Mouse (Mus musculus) hindbrain, postnatal 0 days (tissue): ENCODE results near the gene Slamf9. TPM values are rescaled to one million over a fixed set of nuclear protein-coding genes. Genes with fewer than 3 reads are reported as not detected.
A peak's percentile ranks its signal among the peaks of the same experiment; 100 is the strongest.

Experiments used
- ATAC-seq: fragments of 200-750 bp; cut with Nextera tagmentation; 2 replicates; pipeline ENCODE4 v1.8.0; 2017; ENCODE audit warnings: mild to moderate bottlenecking, moderate TSS enrichment, moderate library complexity
- DNase-seq: peaks from one replicate; pipeline ENCODE4 v3.0.0-alpha.2; 2015; ENCODE audit warnings: low spot score
- H3K27ac ChIP-seq: fragments of 300-500 bp; sonication (generic); 2 replicates; pipeline ENCODE4 v1.5.1; 2014; ENCODE audit warnings: mild to moderate bottlenecking
- H3K27me3 ChIP-seq: fragments of 300-500 bp; sonication (generic); 2 replicates; pipeline ENCODE4 v1.6.1; 2014; ENCODE audit warnings: low read length, mixed read lengths; ENCODE audit not compliant: insufficient read depth
- H3K36me3 ChIP-seq: fragments of 300-500 bp; sonication (generic); 2 replicates; pipeline ENCODE4 v1.6.1; 2014; ENCODE audit warnings: low read length, mixed read lengths; ENCODE audit not compliant: insufficient read depth
- H3K4me1 ChIP-seq: fragments of 300-500 bp; sonication (generic); 2 replicates; pipeline ENCODE4 v1.6.1; 2014; ENCODE audit warnings: antibody characterized with exemption, low read length, mixed read lengths; ENCODE audit not compliant: insufficient read depth
- H3K4me2 ChIP-seq: fragments of 300-500 bp; sonication (generic); 2 replicates; pipeline ENCODE4 v1.6.1; 2014; ENCODE audit warnings: low read depth, mild to moderate bottlenecking, low read length, moderate library complexity, mixed read lengths
- H3K4me3 ChIP-seq: fragments of 300-500 bp; sonication (generic); 2 replicates; pipeline ENCODE4 v1.5.1; 2014; ENCODE audit warnings: low read length
- H3K9ac ChIP-seq: fragments of 300-500 bp; sonication (generic); replicated peaks from 2 replicates; pipeline ENCODE4 v1.6.1; 2014; ENCODE audit warnings: mild to moderate bottlenecking, low read length, moderate library complexity, mixed read lengths
- H3K9me3 ChIP-seq: fragments of 300-500 bp; sonication (generic); 2 replicates; pipeline ENCODE4 v1.6.1; 2016; ENCODE audit warnings: low read length, mixed read lengths
- CTCF ChIP-seq: IDR thresholded peaks from 2 replicates; pipeline ENCODE4 v1.5.1; 2016; ENCODE audit warnings: antibody characterized with exemption, control low read depth, low read depth
- WGBS: fragments of 180-500 bp; shearing (Covaris S2); extraction: QIAGEN DNeasy Blood & Tissue Kit; methylation state at CpG from one replicate; pipeline ENCODE4 v1.1.7; 2014; 5-methylcytosine and 5-hydroxymethylcytosine counted together
- polyA plus RNA-seq: library from polyadenylated mRNA; unstranded; fragments of >200 nt; fragmentation: Nextera tagmentation; extraction: Ambion mirVana; gene quantifications from 2 replicates; pipeline ENCODE4 v1.2.1, GENCODE M21; 2015
- total RNA-seq: library from RNA; depleted of rRNA; stranded (reverse); fragments of >200 nt; gene quantifications from 2 replicates; pipeline ENCODE4 v1.2.3, GENCODE M21; 2014; rRNA removed

Gene Slamf9
- not detected in 2 replicates for total RNA-seq
- 0.39 and 0.49 TPM in 2 replicates for polyA plus RNA-seq

DNA sequence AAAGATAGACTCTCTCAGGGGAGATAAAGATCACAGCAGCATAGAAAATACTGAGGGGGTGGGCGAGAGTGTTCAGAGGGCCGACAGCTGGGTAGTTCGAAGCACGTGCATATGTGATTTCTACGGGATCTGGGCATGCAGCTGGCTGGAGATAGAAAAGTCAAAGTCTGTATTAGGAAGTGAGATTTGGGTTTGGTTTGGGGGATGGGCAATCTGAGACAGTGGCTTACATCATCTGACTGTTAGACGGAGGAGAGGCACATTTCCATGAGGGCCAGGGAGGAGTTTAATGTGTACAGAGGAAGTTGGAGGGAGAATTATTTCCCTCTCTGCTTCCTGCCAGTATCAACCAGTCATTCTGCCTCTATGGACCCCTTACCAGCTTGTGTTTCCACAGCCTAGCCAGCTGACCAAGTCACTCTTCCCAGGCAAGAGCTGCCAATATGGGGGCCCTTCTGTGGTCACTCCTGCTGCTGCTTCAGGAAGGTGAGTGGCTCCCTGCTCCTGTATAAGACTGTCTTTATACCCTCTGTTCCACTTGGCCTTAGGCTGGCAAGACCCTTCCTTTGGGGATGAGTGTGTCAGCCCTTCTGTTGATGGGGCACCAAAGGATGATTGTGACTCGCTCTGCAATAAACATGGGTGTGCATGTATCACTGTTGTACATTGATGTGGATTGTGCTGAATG, at the start of gene Slamf9:
Gene Slamf9, plus strand, starts transcription at position 305 of the 688 bp plus-strand sequence.
- Histone ChIP-seq H3K27me3 (no peaks in the 10 kb centered on the region), H3K4me1 (no peaks in the 10 kb centered on the region), H3K4me3 (no peak within 1 kb of the TSS), H3K9ac (no peak within 1 kb of the TSS), H3K27ac (no peak within 1 kb of the TSS), H3K4me2 (no peak within 1 kb of the TSS), H3K9me3 (no peaks in the 10 kb centered on the region), H3K36me3 (no peaks in the 10 kb centered on the region)
- 75% methylated on average over 7 of the region's 7 CpGs for WGBS
- DNase-seq (no peak), ATAC-seq (no peak)
- TF ChIP-seq CTCF = no peak

DNA sequence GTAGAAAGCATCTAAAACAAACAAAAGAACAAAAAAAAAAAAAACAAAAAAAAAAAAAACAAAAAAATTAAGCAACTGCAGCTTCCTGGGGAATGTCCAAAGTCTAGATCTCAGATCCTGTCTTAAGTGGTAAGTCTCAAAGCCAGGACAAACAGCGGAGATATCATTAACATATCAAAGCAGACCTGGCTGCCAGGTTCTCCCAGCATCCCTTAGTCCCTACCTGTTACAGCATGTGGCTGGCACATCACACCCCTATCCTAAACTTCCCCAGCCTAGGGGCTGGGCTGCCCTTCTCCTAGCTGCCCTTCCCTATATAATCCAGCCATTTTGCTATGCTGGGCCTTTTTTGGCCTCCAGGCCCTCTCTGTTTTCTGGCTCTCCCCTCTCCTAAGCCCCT, 48.7 kb upstream of the Slamf9 start:
- no peak for TF ChIP-seq CTCF
- H3K4me3 ChIP-seq = no peak overlapping the region
- DNase-seq (no peak), ATAC-seq (no peak)
- H3K4me1 ChIP-seq = no peaks in the 10 kb centered on the region
- H3K36me3 ChIP-seq = no peaks in the 10 kb centered on the region
- 56% methylated on average over 1 of the region's 1 CpGs for WGBS
- H3K27ac ChIP-seq = no peak overlapping the region
- H3K4me2 ChIP-seq = no peak overlapping the region
- H3K27me3 ChIP-seq = no peaks in the 10 kb centered on the region
- no peak overlapping the region for H3K9ac ChIP-seq
- H3K9me3 ChIP-seq = no peaks in the 10 kb centered on the region

DNA sequence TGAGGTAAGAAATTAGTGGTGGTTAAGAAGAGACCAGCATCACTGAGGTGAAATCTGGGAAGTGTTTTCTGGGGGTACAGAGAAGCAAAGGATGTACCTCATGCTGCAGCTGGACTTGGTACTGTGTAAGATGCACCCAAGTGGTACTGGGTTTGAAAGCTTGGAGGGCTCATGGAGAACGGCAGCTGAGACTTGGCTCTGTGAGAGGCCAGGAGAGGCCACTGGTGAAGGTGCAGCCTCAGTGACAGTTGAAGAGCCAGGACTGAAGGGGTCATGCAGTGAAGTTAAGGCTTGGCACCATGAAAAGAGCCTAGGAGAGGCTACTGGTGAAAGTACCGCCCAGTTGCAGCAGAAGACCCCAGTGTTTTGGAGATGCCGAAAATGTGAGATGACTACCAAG, 47.3 kb upstream of the Slamf9 start:
- H3K4me3 ChIP-seq = no peak overlapping the region
- DNase-seq (no peak), ATAC-seq (no peak)
- no peaks in the 10 kb centered on the region for H3K9me3 ChIP-seq
- no peaks in the 10 kb centered on the region for H3K4me1 ChIP-seq
- H3K36me3 ChIP-seq = no peaks in the 10 kb centered on the region
- TF ChIP-seq CTCF = no peak
- H3K27me3 ChIP-seq = no peaks in the 10 kb centered on the region
- 88% methylated on average over 3 of the region's 3 CpGs for WGBS
- H3K9ac ChIP-seq = no peak overlapping the region
- H3K27ac ChIP-seq = no peak overlapping the region
- H3K4me2 ChIP-seq = no peak overlapping the region

DNA sequence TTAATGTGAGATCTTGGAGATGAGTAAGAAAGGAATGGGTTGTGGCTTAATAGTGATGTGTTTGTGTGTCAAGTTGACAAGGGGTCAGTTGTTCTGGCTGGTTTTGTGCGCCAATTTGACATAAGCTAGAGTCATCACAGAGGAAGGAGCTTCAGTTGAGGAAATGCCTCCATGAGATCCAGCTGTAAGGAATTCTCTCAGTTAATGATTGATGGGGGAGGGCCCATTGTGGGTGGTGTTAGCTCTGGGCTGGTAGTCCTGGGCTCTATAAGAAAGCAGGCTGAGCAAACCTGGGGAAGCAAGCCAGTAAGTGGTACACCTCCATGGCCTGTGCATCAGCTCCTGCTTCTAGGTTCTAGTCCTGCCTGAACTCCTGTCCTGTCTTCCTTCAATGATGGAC, 46.5 kb upstream of the Slamf9 start:
- no peaks in the 10 kb centered on the region for H3K4me1 ChIP-seq
- no peak for TF ChIP-seq CTCF
- no peaks in the 10 kb centered on the region for H3K27me3 ChIP-seq
- no peaks in the 10 kb centered on the region for H3K36me3 ChIP-seq
- DNase-seq (no peak), ATAC-seq (no peak)
- H3K9ac ChIP-seq = no peak overlapping the region
- H3K27ac ChIP-seq = no peak overlapping the region
- no peak overlapping the region for H3K4me2 ChIP-seq
- no peak overlapping the region for H3K4me3 ChIP-seq
- WGBS = 80% methylated on average over 1 of the region's 1 CpGs
- no peaks in the 10 kb centered on the region for H3K9me3 ChIP-seq

DNA sequence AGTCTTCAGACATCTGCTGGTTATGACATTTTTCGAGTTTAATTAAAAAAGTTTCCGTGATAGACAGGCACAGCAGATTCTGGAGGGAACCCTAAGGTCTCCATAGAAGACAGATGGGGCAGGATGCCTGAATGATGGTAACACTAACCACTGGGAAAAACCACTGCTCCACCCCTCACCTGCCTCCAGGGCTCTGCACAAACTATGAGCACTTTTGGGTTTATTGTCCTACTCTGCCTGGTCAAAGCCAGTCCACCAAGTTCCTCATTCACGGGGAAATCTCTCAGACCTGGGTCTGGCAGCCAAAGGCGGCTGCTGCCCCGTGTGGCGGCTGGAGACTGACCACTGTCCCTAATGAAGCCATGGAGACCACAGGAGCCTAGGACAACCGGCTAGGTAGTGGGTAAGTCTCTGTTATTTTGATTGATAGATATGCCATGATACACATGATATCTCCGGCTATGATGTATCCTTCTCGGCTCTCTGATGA, 44.4 kb upstream of the Slamf9 start:
- no peak overlapping the region for H3K27ac ChIP-seq
- no peak overlapping the region for H3K4me2 ChIP-seq
- ATAC-seq (no peak), DNase-seq (no peak)
- H3K4me1 ChIP-seq = no peaks in the 10 kb centered on the region
- H3K36me3 ChIP-seq = no peaks in the 10 kb centered on the region
- H3K9me3 ChIP-seq = no peaks in the 10 kb centered on the region
- H3K4me3 ChIP-seq = no peak overlapping the region
- no peak for TF ChIP-seq CTCF
- WGBS = 57% methylated on average over 9 of the region's 9 CpGs
- no peaks in the 10 kb centered on the region for H3K27me3 ChIP-seq
- H3K9ac ChIP-seq = no peak overlapping the region

DNA sequence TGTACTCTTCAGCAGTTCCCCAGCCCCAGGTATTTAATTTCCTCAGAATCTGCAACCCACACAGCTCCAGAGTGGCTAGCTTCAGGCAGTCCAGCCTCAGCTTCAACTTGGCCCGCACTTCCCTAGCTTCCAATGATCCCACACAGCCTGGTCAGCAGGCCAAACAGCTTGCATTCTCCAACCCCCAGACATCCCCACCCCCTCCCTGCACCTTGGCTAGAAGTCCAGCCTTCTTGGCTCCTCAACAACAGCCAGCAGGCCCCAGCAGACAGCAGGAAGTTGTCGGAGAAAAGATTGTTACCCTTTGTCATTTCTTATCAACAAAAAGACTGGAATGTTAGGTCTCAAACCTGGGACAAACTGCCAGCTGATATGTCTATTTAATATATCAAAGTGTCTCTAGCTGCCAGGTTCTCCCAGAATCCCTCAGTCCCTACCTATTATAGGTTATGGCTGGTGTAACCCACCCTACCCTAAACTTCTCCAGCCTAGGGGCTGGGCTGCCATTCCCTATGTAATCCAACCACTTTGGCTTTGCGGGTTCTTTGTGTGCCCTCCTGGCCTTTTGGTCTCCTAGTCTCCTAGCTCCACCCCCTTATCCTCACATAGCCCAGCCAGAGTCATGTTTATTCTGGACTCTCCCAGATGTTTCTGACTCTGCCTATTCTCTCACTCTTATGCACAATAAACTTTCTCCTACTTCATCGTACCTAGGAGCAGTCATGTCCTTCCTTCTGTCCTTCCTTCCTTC, 43.1 kb upstream of the Slamf9 start:
- no peak for ATAC-seq
- Histone ChIP-seq H3K9me3 (no peaks in the 10 kb centered on the region), H3K4me2 (no peak overlapping the region), H3K4me1 (no peaks in the 10 kb centered on the region), H3K4me3 (no peak overlapping the region), H3K9ac (no peak overlapping the region), H3K27ac (no peak overlapping the region), H3K27me3 (no peaks in the 10 kb centered on the region), H3K36me3 (no peaks in the 10 kb centered on the region)
- DNase-seq = peak; percentile 6
- 49% methylated on average over 4 of the region's 4 CpGs for WGBS
- TF ChIP-seq CTCF = no peak

DNA sequence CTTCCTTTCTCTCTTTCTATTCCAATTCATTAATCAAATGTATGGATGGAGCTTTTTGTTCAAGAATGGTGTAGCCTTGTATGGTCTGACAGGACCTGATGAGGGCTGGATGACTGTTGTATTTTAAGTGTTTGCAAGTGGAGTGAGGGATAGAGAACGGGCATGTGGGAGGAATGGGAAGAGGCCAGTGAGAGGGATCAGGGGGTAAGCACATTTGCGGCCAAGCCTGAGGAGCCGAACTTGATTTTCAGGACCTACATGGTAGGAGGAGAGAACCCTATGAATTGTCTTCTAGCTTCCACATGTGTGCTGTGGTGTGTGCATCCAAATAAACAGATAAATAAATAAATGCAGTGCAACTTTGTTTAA, 42.6 kb upstream of the Slamf9 start:
- DNase-seq (no peak), ATAC-seq (no peak)
- Histone ChIP-seq H3K4me1 (no peaks in the 10 kb centered on the region), H3K4me3 (no peak overlapping the region), H3K27ac (no peak overlapping the region), H3K27me3 (no peaks in the 10 kb centered on the region), H3K36me3 (no peaks in the 10 kb centered on the region), H3K9me3 (no peaks in the 10 kb centered on the region), H3K4me2 (no peak overlapping the region), H3K9ac (no peak overlapping the region)
- no peak for TF ChIP-seq CTCF
- WGBS = 92% methylated on average over 3 of the region's 3 CpGs
